Mouse (Mus musculus) liver, embryonic 14.5 days (tissue): ENCODE measurements around the gene Nmrk1. TPM values are rescaled to one million over a fixed set of nuclear protein-coding genes. Genes with fewer than 3 reads are reported as not detected.
"Not testable (repeated sequence)": the region's sequence is repeated elsewhere in the genome, so short reads cannot be mapped to it uniquely, and the experiment has no call there.

Experiments used
- ATAC-seq: fragments of 200-750 bp; cut with Nextera tagmentation; 2 replicates; pipeline ENCODE4 v1.8.0; 2017; ENCODE audit warnings: moderate number of reproducible peaks, mild to moderate bottlenecking, moderate library complexity; ENCODE audit not compliant: insufficient read depth
- DNase-seq, 3 experiments: peaks; one replicate each; pipeline ENCODE4 v3.0.0-alpha.2; 2012 to 2013; ENCODE audit warnings: low read depth in 3 of 3, low spot score in 3 of 3
- H3K27ac ChIP-seq: fragments of 300-500 bp; sonication (generic); 2 replicates; pipeline ENCODE4 v1.5.1; 2014; ENCODE audit warnings: moderate library complexity, mild to moderate bottlenecking, control low read depth, inconsistent platforms
- H3K27me3 ChIP-seq: fragments of 300-500 bp; sonication (generic); 2 replicates; pipeline ENCODE4 v1.6.1; 2014; ENCODE audit warnings: mild to moderate bottlenecking, low read length, moderate library complexity; ENCODE audit not compliant: control insufficient read depth, insufficient read depth
- H3K36me3 ChIP-seq: fragments of 300-500 bp; sonication (generic); replicated peaks from 2 replicates; pipeline ENCODE4 v1.6.1; 2014; ENCODE audit warnings: low read depth; ENCODE audit not compliant: control insufficient read depth, insufficient read depth
- H3K4me1 ChIP-seq, 2 experiments: fragments of 200-500 bp in 1 of 2; fragments of 300-500 bp in 1 of 2; sonication (generic) in 1 of 2; replicated peaks; 2 replicates each; pipeline ENCODE4 v1.6.1; 2012 to 2014; ENCODE audit warnings: antibody characterized with exemption in 1 of 2, inconsistent platforms in 1 of 2, low read length in 1 of 2; ENCODE audit not compliant: control insufficient read depth in 2 of 2, insufficient read depth in 2 of 2
- H3K4me2 ChIP-seq: fragments of 300-500 bp; sonication (generic); 2 replicates; pipeline ENCODE4 v1.6.1; 2014; ENCODE audit warnings: low read depth, mild to moderate bottlenecking, control low read depth, moderate library complexity
- H3K4me3 ChIP-seq, 2 experiments: fragments of 200-500 bp in 1 of 2; fragments of 300-500 bp in 1 of 2; sonication (generic) in 1 of 2; 2 replicates each; pipeline ENCODE4 v1.5.1; 2012 to 2014; ENCODE audit warnings: low read depth in 2 of 2, low read length in 2 of 2, mild to moderate bottlenecking in 2 of 2, control low read depth in 1 of 2, inconsistent platforms in 1 of 2, moderate library complexity in 1 of 2; ENCODE audit not compliant: insufficient read depth in 1 of 2
- H3K9ac ChIP-seq: fragments of 300-500 bp; sonication (generic); replicated peaks from 2 replicates; pipeline ENCODE4 v1.6.1; 2014; ENCODE audit warnings: mild to moderate bottlenecking, control low read depth, moderate library complexity
- H3K9me3 ChIP-seq: fragments of 300-500 bp; sonication (generic); 2 replicates; pipeline ENCODE4 v1.6.1; 2016; ENCODE audit warnings: low read length, mixed read lengths; ENCODE audit not compliant: control insufficient read depth
- CTCF ChIP-seq: IDR thresholded peaks from 2 replicates; pipeline ENCODE4 v1.5.1; 2016; ENCODE audit warnings: antibody characterized with exemption, low read depth, control low read depth
- EP300 ChIP-seq: IDR thresholded peaks from 2 replicates; pipeline ENCODE4 v1.6.1; 2016; ENCODE audit warnings: antibody characterized with exemption, low read depth
- WGBS: fragments of 180-500 bp; shearing (Covaris S2); extraction: QIAGEN DNeasy Blood & Tissue Kit; methylation state at CpG from one replicate; pipeline ENCODE4 v1.1.7; 2014; ENCODE audit not compliant: insufficient replicate concordance; 5-methylcytosine and 5-hydroxymethylcytosine counted together
- polyA plus RNA-seq, 2 experiments: library from polyadenylated mRNA; depleted of rRNA in 1 of 2; stranded (reverse) in 1 of 2; unstranded in 1 of 2; fragments of >200 nt; fragmentation: Nextera tagmentation in 1 of 2; extraction: Ambion mirVana in 1 of 2; gene quantifications; 2 replicates each; pipeline versions ENCODE4 v1.2.1 to v1.2.3; 2012 to 2014

Gene Nmrk1
- polyA plus RNA-seq, 2 experiments, result 2.6 to 3.5 TPM

DNA sequence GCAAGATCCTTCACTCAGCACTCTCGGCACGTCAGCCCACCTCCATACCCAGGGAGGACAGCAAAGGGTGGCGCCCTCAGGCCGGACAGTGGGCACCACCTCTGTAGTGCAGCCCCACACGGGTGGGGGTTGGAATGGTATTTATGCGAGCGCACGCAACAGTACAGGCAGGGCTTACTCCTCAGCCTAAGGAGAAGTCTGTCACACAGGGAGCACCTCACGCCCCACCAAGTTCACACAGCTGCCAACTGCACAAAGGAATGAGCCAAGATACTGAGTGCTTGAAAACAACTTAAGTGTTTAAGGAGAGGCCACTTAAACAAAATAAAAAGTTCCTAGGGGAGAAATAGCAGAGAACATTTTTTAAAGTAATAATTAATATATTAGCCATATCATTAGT lies 44.6 kb upstream of the Nmrk1 start:
- 76% methylated on average over 9 of the region's 9 CpGs for WGBS
- no peak for DNase-seq
- no peak overlapping the region for H3K4me3 ChIP-seq
- no peak overlapping the region for H3K27ac ChIP-seq
- H3K9ac ChIP-seq, result no peak overlapping the region
- no peaks in the 10 kb centered on the region for H3K36me3 ChIP-seq
- H3K9me3 ChIP-seq, result no peaks in the 10 kb centered on the region
- H3K4me1 ChIP-seq, result peaks cover 0 to 8% of the 10 kb centered on the region in 2 experiments; a peak in 2 of 4 replicates
- H3K27me3 ChIP-seq, result no peaks in the 10 kb centered on the region
- no peak for ATAC-seq
- H3K4me2 ChIP-seq, result no peak overlapping the region
- TF ChIP-seq EP300 (no peak), CTCF (no peak)

DNA sequence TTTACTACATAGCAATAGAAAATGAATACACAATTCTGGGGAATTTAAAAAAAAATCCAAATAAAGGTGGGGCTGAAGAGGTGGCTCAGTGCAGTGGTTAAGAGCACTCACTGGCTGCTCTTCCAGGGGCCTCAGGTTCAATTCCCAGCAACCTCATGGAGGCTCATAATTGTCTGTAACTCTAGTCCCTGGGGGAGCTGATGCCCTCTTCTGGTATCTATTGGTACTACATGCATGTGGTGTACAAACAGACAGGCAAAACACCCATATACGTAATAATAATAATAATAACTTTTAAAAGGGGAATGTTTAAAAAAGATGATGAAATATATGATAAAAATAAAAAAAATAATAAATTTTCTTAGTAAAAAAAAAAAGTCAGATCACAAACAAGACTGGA lies 43.5 kb upstream of the Nmrk1 start:
- H3K27me3 ChIP-seq, result no peaks in the 10 kb centered on the region
- no peaks in the 10 kb centered on the region for H3K36me3 ChIP-seq
- no peak overlapping the region for H3K4me3 ChIP-seq
- no peak overlapping the region for H3K4me2 ChIP-seq
- no peaks in the 10 kb centered on the region for H3K9me3 ChIP-seq
- no peak for ATAC-seq
- no peak for DNase-seq
- H3K4me1 ChIP-seq, result peaks cover 0 to 5% of the 10 kb centered on the region in 2 experiments; a peak in 2 of 4 replicates
- WGBS, result 88% methylated on average over 1 of the region's 1 CpGs
- TF ChIP-seq CTCF (peak; percentile 69), EP300 (no peak)
- no peak overlapping the region for H3K9ac ChIP-seq
- no peak overlapping the region for H3K27ac ChIP-seq

DNA sequence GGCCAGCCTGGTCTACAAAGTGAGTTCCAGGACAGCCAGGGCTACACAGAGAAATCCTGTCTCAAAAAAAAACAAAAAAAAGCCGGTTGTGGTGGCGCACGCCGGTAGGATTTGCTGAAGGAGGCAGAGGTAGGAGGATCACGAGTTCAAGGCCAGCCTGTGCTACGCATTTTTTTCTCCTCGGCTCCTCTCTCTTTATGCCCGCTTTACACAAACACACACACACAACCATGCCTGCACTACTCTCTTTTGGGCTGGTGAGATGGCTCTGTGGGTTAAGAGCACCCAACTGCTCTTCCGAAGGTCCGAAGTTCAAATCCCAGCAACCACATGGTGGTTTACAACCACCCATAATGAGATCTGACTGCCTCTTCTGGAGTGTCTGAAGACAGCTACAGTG lies 42.9 kb upstream of the Nmrk1 start:
- not testable (repeated sequence) for ATAC-seq, H3K4me1 ChIP-seq, DNase-seq, H3K9me3 ChIP-seq, H3K27me3 ChIP-seq, H3K9ac ChIP-seq, H3K4me2 ChIP-seq, H3K36me3 ChIP-seq, H3K27ac ChIP-seq, H3K4me3 ChIP-seq
- 87% methylated on average over 10 of the region's 10 CpGs for WGBS

DNA sequence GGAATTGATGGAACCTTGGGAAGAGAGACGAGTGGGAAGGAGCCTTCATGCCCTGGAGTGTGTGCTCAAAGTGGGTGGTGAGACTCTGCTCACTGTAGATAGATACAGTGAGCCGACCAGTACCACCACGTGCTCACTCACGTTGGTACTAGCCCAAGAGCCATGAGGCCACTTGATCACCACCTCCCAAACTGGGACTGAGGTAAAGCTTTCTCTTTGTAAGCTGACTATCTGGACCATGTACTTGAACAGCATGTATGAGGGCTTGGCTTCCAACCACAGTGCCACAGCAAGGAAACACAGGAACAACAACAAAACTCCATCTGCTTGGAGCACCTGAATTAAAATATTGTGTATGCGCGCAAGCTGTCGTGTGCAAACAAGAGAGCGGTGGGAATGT lies 42.5 kb upstream of the Nmrk1 start:
- Histone ChIP-seq H3K9me3 (no peaks in the 10 kb centered on the region), H3K9ac (no peak overlapping the region), H3K4me1 (peaks cover 0 to 5% of the 10 kb centered on the region in 2 experiments; a peak in 2 of 4 replicates), H3K36me3 (no peaks in the 10 kb centered on the region), H3K4me3 (no peak overlapping the region), H3K4me2 (no peak overlapping the region), H3K27me3 (no peaks in the 10 kb centered on the region), H3K27ac (no peak overlapping the region)
- no peak for TF ChIP-seq CTCF
- no peak for TF ChIP-seq EP300
- 86% methylated on average over 8 of the region's 8 CpGs for WGBS
- ATAC-seq (no peak), DNase-seq (no peak)

DNA sequence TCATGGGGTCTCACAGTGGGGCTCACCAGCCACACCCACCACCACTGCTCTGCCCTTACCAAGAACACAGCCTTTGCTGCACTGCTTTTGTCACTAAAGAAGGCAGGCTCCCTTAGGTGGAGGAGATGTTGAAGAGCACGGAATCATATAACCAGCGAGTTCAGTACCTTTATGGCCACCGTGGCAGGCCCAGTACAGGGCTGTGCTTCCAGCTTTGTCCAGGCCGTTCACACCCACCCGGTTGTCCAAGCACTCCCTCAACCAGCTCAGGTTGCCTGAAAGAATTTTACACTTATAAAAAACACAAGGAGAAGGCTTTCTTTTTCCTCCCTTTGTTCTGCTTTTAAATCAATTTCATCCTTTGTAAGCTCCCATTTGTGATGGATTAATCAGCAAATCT lies 41.5 kb upstream of the Nmrk1 start:
- WGBS, result 80% methylated on average over 5 of the region's 5 CpGs
- TF ChIP-seq CTCF (no peak), EP300 (no peak)
- H3K36me3 ChIP-seq, result no peaks in the 10 kb centered on the region
- H3K9ac ChIP-seq, result no peak overlapping the region
- H3K4me2 ChIP-seq, result no peak overlapping the region
- H3K27ac ChIP-seq, result no peak overlapping the region
- H3K4me1 ChIP-seq, result peaks cover 0 to 5% of the 10 kb centered on the region in 2 experiments; a peak in 2 of 4 replicates
- H3K27me3 ChIP-seq, result no peaks in the 10 kb centered on the region
- ATAC-seq (no peak), DNase-seq (no peak)
- H3K9me3 ChIP-seq, result no peaks in the 10 kb centered on the region
- H3K4me3 ChIP-seq, result no peak overlapping the region

DNA sequence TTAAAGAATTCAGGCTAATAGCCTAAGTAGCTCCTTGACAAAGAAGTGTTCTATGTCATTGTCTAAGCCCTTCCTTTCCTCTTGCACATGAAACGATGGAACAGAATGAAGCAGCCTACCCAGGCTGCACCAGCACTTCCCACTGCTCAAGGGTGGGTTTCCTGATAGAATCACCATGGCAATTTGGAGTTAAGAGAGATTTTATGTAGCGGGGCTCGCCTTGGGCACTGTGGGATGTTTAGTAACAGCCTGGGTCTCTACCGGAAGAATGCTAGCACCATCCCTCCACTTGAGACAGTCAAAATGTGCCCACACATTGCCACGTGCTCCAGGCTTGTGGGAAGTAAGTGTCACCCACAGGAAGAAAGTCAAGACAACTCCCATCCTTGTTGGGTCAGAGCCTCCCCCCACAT lies 40.8 kb upstream of the Nmrk1 start:
- no peaks in the 10 kb centered on the region for H3K9me3 ChIP-seq
- DNase-seq (no peak), ATAC-seq (no peak)
- H3K4me3 ChIP-seq, result no peak overlapping the region
- no peak overlapping the region for H3K27ac ChIP-seq
- H3K27me3 ChIP-seq, result no peaks in the 10 kb centered on the region
- H3K4me2 ChIP-seq, result no peak overlapping the region
- peaks cover 0 to 5% of the 10 kb centered on the region in 2 experiments; a peak in 2 of 4 replicates for H3K4me1 ChIP-seq
- no peak for TF ChIP-seq EP300
- no peak for TF ChIP-seq CTCF
- WGBS, result 44% methylated on average over 5 of the region's 5 CpGs
- H3K36me3 ChIP-seq, result no peaks in the 10 kb centered on the region
- H3K9ac ChIP-seq, result no peak overlapping the region
